Mouse (Mus musculus): ENCODE measurements around the gene Tecpr2.

Tecpr2 gene

DNA sequence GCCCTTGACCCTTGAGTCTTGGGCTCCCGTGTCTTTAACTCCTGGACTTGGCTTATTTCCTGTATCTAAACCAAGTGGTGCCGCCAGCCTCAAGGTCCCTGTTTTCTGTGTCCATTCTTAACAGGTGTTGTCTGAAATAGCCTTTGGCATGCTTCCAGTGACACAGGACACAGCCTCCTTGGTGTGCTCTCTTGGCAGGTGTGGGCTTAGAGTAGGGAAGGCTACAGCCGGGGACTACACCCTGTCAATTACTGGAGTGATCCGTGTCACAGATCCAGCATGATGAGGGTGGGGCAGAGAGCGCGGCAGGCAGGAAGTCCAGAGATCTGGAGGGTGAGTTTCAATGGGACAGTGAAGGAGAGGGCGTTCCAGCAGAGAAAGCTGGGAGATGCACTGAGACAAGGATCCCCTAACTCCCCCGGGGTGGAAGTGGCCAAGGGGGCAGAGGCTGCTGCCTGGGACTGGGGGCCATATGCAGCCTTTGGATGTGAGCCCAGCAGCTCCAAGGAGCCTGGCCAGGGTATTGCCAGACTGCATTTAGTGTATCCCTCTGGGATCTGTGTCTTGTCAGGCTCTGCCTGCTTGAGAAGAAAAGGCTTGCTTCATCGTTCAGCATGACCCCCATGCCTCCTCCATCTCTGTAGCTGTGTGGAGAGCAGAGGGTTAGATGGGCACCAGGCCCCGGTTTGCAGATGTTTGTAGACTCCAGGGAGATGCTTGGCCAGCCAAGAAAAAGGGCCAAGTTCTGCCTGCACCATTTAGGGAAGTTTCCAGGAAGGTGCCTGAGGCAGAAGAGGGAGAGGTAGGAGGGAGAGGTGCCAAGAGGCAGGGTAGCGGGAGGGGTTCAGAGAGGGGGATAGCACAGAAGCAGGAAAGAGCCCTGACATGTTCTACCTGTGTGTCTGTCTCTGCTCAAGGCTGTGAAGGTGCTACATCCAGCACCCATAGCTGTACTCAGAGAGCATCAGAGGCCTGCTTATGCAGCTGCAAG lies 119.7 kb downstream of the Tecpr2 start:
- DNase-seq = no peak

GRCm38 (mm10) chr12:111009615-111010257 lies 120.7 kb downstream of the Tecpr2 start:
- DNase-seq = no peak

DNA sequence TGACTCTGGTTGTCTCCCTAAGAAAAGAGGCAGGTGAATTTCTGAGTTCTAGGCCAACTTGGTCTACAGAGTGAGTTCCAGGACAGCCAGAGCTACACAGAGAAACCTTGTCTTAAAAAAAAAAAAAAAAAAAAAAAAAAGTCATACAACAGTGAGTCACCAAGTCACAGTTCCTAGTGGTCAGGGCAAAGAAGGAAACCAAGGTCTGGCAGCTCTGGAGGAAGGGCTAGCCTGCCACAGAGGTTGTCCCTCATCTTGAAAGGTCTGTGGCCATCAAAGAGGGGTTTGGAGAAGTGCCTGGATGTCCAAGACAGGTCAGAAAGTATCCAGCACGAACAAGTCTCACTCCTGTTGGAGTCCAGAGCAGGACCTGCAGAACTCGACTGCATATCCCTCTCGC lies 127.7 kb downstream of the Tecpr2 start:
- DNase-seq = no peak

DNA sequence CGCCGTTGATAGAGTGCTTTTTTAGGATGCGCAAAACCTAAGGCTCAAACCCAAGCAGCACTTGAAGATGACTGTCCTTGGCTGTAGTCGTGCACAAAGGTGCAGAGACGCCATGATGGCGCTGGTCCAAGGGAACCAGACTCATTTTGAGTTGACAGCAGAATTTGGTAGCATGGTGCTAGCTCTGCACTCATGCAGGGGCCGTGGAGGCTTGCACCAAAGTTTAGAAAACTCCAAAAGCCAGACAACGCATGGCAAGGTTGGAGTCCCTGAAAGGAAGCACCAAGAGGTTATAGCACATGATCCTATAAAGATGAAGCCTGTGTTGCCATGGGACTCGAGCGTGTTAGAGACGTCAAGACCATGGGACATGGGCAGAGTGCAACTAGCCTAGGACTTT lies 129.0 kb downstream of the Tecpr2 start:
- no peak for DNase-seq

GRCm38 (mm10) chr12:111019086-111019485 lies 130.0 kb downstream of the Tecpr2 start:
- DNase-seq = no peak

GRCm38 (mm10) chr12:111021138-111021537 lies 132.1 kb downstream of the Tecpr2 start:
- no peak for DNase-seq

- DNase-seq = no peak
Measured at GRCm38 (mm10) chr12:111021577-111021976, 132.5 kb downstream of the Tecpr2 start.
